Mouse (Mus musculus) lung, postnatal 0 days (tissue): ENCODE results near the gene Myo1e. TPM values are rescaled to one million over a fixed set of nuclear protein-coding genes. Genes with fewer than 3 reads are reported as not detected.

Source experiments
- ATAC-seq: fragments of 200-750 bp; cut with Nextera tagmentation; 2 replicates; pipeline ENCODE4 v1.8.0; 2017; ENCODE audit warnings: moderate library complexity
- DNase-seq: peaks from one replicate; pipeline ENCODE4 v3.0.0-alpha.2; 2016; ENCODE audit warnings: low spot score
- H3K27ac ChIP-seq: fragments of 300-500 bp; sonication (generic); 2 replicates; pipeline ENCODE4 v1.5.1; 2014; ENCODE audit warnings: antibody characterized with exemption, mild to moderate bottlenecking, low read length, mixed read lengths
- H3K27me3 ChIP-seq: fragments of 300-500 bp; sonication (generic); replicated peaks from 2 replicates; pipeline ENCODE4 v1.6.1; 2014; ENCODE audit warnings: low read length, mixed read lengths; ENCODE audit not compliant: insufficient read depth
- H3K36me3 ChIP-seq: fragments of 300-500 bp; sonication (generic); 2 replicates; pipeline ENCODE4 v1.6.1; 2014; ENCODE audit warnings: low read length, mixed read lengths; ENCODE audit not compliant: insufficient read depth
- H3K4me1 ChIP-seq: fragments of 300-500 bp; sonication (generic); 2 replicates; pipeline ENCODE4 v1.6.1; 2014; ENCODE audit warnings: antibody characterized with exemption, low read depth, low read length, mixed read lengths; ENCODE audit not compliant: insufficient read depth
- H3K4me2 ChIP-seq: fragments of 300-500 bp; sonication (generic); replicated peaks from 2 replicates; pipeline ENCODE4 v1.6.1; 2014; ENCODE audit warnings: low read depth, mild to moderate bottlenecking, low read length, moderate library complexity, mixed read lengths
- H3K4me3 ChIP-seq: fragments of 300-500 bp; sonication (generic); 2 replicates; pipeline ENCODE4 v1.5.1; 2014; ENCODE audit warnings: low read depth, low read length
- H3K9ac ChIP-seq: fragments of 300-500 bp; sonication (generic); replicated peaks from 2 replicates; pipeline ENCODE4 v1.6.1; 2014; ENCODE audit warnings: low read depth, mild to moderate bottlenecking
- H3K9me3 ChIP-seq: fragments of 300-500 bp; sonication (generic); 2 replicates; pipeline ENCODE4 v1.6.1; 2016; ENCODE audit warnings: low read length, mixed read lengths
- CTCF ChIP-seq: IDR thresholded peaks from 2 replicates; pipeline ENCODE4 v1.5.1; 2016; ENCODE audit warnings: antibody characterized with exemption, mild to moderate bottlenecking
- EP300 ChIP-seq: IDR thresholded peaks from 2 replicates; pipeline ENCODE4 v1.6.1; 2016; ENCODE audit warnings: antibody characterized with exemption, mild to moderate bottlenecking, control low read depth
- WGBS: fragments of 180-500 bp; shearing (Covaris S2); extraction: QIAGEN DNeasy Blood & Tissue Kit; methylation state at CpG from one replicate; pipeline ENCODE4 v1.1.7; 2014; 5-methylcytosine and 5-hydroxymethylcytosine counted together
- polyA plus RNA-seq: library from polyadenylated mRNA; unstranded; fragments of >200 nt; fragmentation: Nextera tagmentation; extraction: Ambion mirVana; gene quantifications from 2 replicates; pipeline ENCODE4 v1.2.1, GENCODE M21; 2015

Gene Myo1e
- polyA plus RNA-seq, 1 experiment from 2014 or later, result 36.0 TPM

DNA sequence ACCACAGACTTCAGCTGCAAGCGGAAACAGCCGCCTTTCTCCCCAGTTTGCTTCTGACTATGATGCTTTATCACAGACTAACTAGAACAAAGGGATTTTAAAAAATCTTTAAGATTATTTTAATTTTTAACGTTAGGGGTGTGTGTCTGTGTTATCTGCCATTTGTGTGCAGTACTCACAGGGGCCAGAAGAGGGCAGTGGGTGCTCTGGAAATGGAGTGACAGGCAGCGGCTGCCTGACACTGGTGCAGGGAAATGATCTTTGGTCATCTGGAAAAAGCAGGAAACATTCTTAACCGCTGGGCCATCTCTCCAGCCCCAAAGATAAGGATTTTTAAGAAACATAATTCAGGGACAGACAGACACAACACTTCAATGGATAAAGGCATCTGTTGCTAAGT is 4.4 kb upstream of the Myo1e start:
- H3K4me2 ChIP-seq, result no peak overlapping the region
- no peak overlapping the region for H3K4me3 ChIP-seq
- H3K27ac ChIP-seq, result no peak overlapping the region
- ATAC-seq (no peak), DNase-seq (peak; percentile 44)
- no peaks in the 10 kb centered on the region for H3K36me3 ChIP-seq
- no peaks in the 10 kb centered on the region for H3K9me3 ChIP-seq
- H3K9ac ChIP-seq, result no peak overlapping the region
- no peaks in the 10 kb centered on the region for H3K27me3 ChIP-seq
- WGBS, result 63% methylated on average over 5 of the region's 5 CpGs
- no peaks in the 10 kb centered on the region for H3K4me1 ChIP-seq
- TF ChIP-seq EP300 (no peak), CTCF (peak; percentile 84)

DNA sequence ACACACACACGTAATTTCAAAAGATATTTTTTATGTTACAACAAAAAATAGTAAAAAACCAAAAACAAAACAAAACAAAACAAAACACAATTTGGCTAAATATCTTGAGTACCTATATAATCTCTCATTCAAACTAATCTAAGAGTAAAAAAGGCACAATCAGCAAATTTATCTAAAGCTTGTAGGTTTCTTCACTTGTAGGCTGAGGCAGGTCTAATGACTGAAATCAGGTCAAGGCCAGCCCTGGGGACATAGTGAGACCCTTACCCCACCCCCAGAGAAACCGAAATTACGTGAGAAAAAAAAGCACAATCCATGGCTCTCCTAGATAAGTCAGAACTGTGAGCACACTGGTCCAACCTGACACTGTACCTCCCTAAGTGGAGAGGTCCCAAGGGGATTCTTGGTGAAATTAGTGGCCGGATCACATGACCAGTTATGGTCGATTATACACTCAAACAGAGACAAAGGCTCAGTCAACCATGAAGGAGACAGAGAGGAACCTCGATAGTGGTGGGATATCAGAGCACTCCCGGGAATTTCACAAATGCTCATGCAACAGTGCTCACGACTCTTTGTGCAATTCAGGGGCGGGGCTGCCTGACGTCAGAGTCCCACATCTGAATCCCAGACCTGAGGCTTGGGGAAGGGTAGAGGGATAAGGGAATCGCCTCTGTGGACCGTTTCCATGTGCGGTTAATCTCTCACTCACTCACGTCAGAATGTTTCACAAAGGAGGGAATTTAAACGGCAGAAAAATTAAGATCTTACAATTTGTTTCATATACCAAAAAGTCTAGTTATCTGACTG is 3.7 kb upstream of the Myo1e start:
- Histone ChIP-seq H3K27me3 (no peaks in the 10 kb centered on the region), H3K4me2 (no peak overlapping the region), H3K27ac (no peak overlapping the region), H3K9me3 (no peaks in the 10 kb centered on the region), H3K36me3 (no peaks in the 10 kb centered on the region), H3K9ac (no peak overlapping the region), H3K4me3 (no peak overlapping the region), H3K4me1 (no peaks in the 10 kb centered on the region)
- WGBS, result 72% methylated on average over 15 of the region's 15 CpGs
- TF ChIP-seq CTCF (no peak), EP300 (no peak)
- ATAC-seq (no peak), DNase-seq (no peak)

GRCm38 (mm10) chr9:70207981-70208521 is 901 bp downstream of the Myo1e start:
- 0% methylated on average over 25 of the region's 26 CpGs for WGBS
- H3K9ac ChIP-seq, result peak overlapping the region; percentile 74
- ATAC-seq, result peak; percentile 88
- TF ChIP-seq CTCF (peak; percentile 44), EP300 (no peak)
- peak overlapping the region; percentile 96 for H3K27ac ChIP-seq
- H3K27me3 ChIP-seq, result no peaks in the 10 kb centered on the region
- peaks cover 13% of the 10 kb centered on the region for H3K4me1 ChIP-seq
- peak; percentile 91 for DNase-seq
- peak overlapping the region; percentile 82 for H3K4me3 ChIP-seq
- H3K4me2 ChIP-seq, result peak overlapping the region; percentile 71
- H3K9me3 ChIP-seq, result no peaks in the 10 kb centered on the region
- H3K36me3 ChIP-seq, result no peaks in the 10 kb centered on the region

DNA sequence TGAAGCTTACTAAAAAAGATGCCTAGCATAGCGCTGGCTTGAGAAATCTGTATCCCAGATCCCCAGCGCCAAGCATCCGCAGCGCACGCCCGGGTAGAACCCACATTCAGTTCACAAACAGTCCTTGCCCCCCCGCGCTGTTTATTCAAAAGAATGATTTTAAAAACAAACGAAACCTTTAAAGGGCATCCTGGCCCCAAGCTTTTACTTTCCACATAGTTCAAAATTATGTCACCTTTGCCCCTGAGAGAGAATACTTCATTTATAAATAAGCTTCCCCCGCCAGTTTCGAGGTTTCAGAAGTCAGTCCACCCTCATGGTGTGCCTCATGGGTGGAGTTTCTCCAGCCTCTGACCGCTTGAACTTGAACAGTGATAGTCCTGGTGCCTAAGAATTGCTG is 1.6 kb downstream of the Myo1e start:
- H3K27me3 ChIP-seq, result no peaks in the 10 kb centered on the region
- 6% methylated on average over 12 of the region's 12 CpGs for WGBS
- H3K27ac ChIP-seq, result peak overlapping the region; percentile 96
- H3K36me3 ChIP-seq, result no peaks in the 10 kb centered on the region
- H3K4me2 ChIP-seq, result peak overlapping the region; percentile 71
- TF ChIP-seq CTCF (no peak), EP300 (no peak)
- no peaks in the 10 kb centered on the region for H3K9me3 ChIP-seq
- ATAC-seq (no peak), DNase-seq (peak; percentile 16)
- peak overlapping the region; percentile 82 for H3K4me3 ChIP-seq
- H3K4me1 ChIP-seq, result peaks cover 13% of the 10 kb centered on the region
- peak overlapping the region; percentile 74 for H3K9ac ChIP-seq

DNA sequence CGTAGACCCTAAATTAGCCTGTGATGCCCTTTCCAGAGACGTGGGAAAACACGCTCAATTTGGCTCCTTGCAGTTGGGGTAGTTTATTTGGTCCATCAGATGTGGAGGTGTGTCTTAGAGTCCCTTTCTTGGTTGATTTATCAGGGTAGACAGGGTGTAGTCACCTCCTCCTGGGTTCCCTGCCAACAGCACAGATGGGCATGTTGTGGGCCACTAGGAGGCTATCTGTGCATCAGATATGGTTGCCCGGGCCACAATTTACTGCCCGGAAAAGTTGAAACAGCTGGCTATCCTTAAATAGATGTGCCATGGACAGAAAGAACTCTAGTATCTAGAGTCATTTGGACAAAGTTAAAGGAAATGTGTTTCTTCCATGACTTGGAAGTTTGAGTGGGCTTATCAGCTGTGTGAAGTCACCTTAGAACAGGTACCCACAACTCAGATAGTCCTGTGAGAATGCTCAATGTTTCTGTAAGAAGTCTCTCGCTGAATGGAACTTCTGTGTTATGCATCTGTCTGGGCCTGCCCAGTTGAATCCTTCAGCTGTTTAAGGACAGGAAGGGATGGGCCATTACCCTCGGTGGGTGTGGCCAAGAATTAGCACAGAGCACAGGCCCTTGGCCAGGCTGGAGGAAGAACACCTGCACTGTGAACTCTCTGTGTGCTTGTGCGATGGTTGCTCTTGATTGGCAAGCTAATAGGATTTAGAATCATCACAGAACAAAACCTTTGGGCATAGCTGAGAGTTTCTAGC is 2.3 kb downstream of the Myo1e start:
- no peaks in the 10 kb centered on the region for H3K27me3 ChIP-seq
- H3K4me3 ChIP-seq, result peak overlapping the region; percentile 82; the same call in 1 of the 2 replicates
- H3K9ac ChIP-seq, result no peak overlapping the region
- peak overlapping the region; percentile 96 for H3K27ac ChIP-seq
- no peaks in the 10 kb centered on the region for H3K36me3 ChIP-seq
- H3K4me1 ChIP-seq, result peaks cover 13% of the 10 kb centered on the region
- no peaks in the 10 kb centered on the region for H3K9me3 ChIP-seq
- ATAC-seq, result no peak
- peak overlapping the region; percentile 71 for H3K4me2 ChIP-seq
- TF ChIP-seq EP300 (no peak), CTCF (peak; percentile 16; the same call in 1 of the 2 replicates)
- WGBS, result 53% methylated on average over 8 of the region's 8 CpGs
- DNase-seq, result peak; percentile 75

- H3K4me3 ChIP-seq, result no peak overlapping the region
- WGBS, result 67% methylated on average over 14 of the region's 14 CpGs
- H3K4me2 ChIP-seq, result 0 out of 2 replicates have a peak overlapping the region, but pooled peaks have one; percentile 9
- no peak overlapping the region for H3K9ac ChIP-seq
- no peaks in the 10 kb centered on the region for H3K36me3 ChIP-seq
- TF ChIP-seq CTCF, result no peak
- no peak for TF ChIP-seq EP300
- DNase-seq, result peak; percentile 42
- ATAC-seq, result no peak
- no peaks in the 10 kb centered on the region for H3K9me3 ChIP-seq
- H3K27me3 ChIP-seq, result no peaks in the 10 kb centered on the region
- no peak overlapping the region for H3K27ac ChIP-seq
- peaks cover 13% of the 10 kb centered on the region for H3K4me1 ChIP-seq
Observed at GRCm38 (mm10) chr9:70211638-70212037, 4.5 kb downstream of the Myo1e start.
